Comparison of ENCODE assay signal across 27 mouse cellular contexts in the genomic region with DNA sequence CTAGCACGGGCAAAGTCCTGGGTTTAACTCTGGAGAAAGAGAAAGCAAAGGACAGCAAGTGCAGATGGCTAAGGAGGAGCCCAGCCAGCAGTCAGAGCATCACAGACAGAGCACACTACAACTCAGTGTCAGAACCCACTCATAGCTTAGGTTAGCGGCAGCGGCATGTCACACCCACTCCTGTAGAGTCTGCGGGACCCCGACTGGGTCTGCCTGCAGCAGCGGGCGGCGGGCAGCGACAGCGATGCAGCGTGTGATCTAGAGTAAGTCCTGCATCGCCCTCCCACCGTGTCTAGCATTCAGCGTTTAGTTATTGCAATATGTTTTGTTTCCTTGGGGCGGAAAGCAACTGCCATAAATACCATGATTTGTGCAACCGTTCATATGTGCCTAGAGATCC. TPM values are rescaled to one million over a fixed set of nuclear protein-coding genes. Genes with fewer than 3 reads are reported as not detected.
DNase-seq lines count a peak whose midpoint lies in the region; ATAC-seq and TF ChIP-seq lines count a peak whose summit lies in the region.
"Had no signal": no experiment of that assay in that cellular context is flagged by ENCODE, and none has a peak within 500 bp of the region (broad histone marks: within the 10 kb centered on the region; RNA-seq: fewer than 3 reads in every experiment).

No protein-coding gene starts in this region.

- H3K4me3 ChIP-seq in forebrain, embryonic 10.5 days: no peak overlapping the region
- H3K4me3 ChIP-seq in forebrain, embryonic 15.5 days: no peak overlapping the region
- H3K4me3 ChIP-seq in heart, embryonic 13.5 days: no peak overlapping the region
- no peak overlapping the region for H3K4me3 ChIP-seq in liver, embryonic 11.5 days (ENCODE audit: low read depth, low read length)
- no peak overlapping the region for H3K4me3 ChIP-seq in liver, postnatal 0 days (ENCODE audit: low read depth, low read length)
- H3K4me3 ChIP-seq: embryonic facial prominence, embryonic 12.5 days; forebrain, embryonic 12.5 days; limb, embryonic 10.5 days; limb, embryonic 15.5 days had no signal

- H3K36me3 ChIP-seq in forebrain, embryonic 10.5 days (replicated peaks): no peaks in the 10 kb centered on the region
- no peaks in the 10 kb centered on the region for H3K36me3 ChIP-seq in forebrain, embryonic 15.5 days
- no peaks in the 10 kb centered on the region for H3K36me3 ChIP-seq in heart, embryonic 13.5 days
- no peaks in the 10 kb centered on the region for H3K36me3 ChIP-seq in liver, embryonic 11.5 days (ENCODE audit: control insufficient read depth, insufficient read depth, low read length)
- no peaks in the 10 kb centered on the region for H3K36me3 ChIP-seq in liver, postnatal 0 days (replicated peaks; ENCODE audit: insufficient read depth, low read length)
- H3K36me3 ChIP-seq: forebrain, embryonic 12.5 days; limb, embryonic 10.5 days; limb, embryonic 15.5 days had no signal

- peak overlapping the region; percentile 72 for H3K27ac ChIP-seq in forebrain, embryonic 10.5 days
- H3K27ac ChIP-seq in forebrain, embryonic 15.5 days (replicated peaks): no peak overlapping the region
- no peak overlapping the region for H3K27ac ChIP-seq in heart, embryonic 13.5 days (replicated peaks)
- H3K27ac ChIP-seq in liver, embryonic 11.5 days (ENCODE audit: low read depth, low read length): no peak overlapping the region
- H3K27ac ChIP-seq in liver, postnatal 0 days (ENCODE audit: low read depth): no peak overlapping the region
- H3K27ac ChIP-seq: embryonic facial prominence, embryonic 12.5 days; forebrain, embryonic 12.5 days; kidney, postnatal 0 days; limb, embryonic 15.5 days; liver, embryonic 14.5 days had no signal

- peaks cover 87% of the 10 kb centered on the region for H3K4me1 ChIP-seq in forebrain, embryonic 10.5 days
- peaks cover 59% of the 10 kb centered on the region for H3K4me1 ChIP-seq in forebrain, embryonic 15.5 days
- H3K4me1 ChIP-seq in heart, embryonic 13.5 days: peaks cover 17% of the 10 kb centered on the region
- peaks cover 7% of the 10 kb centered on the region for H3K4me1 ChIP-seq in liver, embryonic 11.5 days (replicated peaks; ENCODE audit: control insufficient read depth, insufficient read depth, low read length)
- no peaks in the 10 kb centered on the region for H3K4me1 ChIP-seq in liver, postnatal 0 days (ENCODE audit: insufficient read depth)

- peaks cover 17% of the 10 kb centered on the region for H3K27me3 ChIP-seq in forebrain, embryonic 10.5 days (ENCODE audit: poor library complexity, severe bottlenecking)
- no peaks in the 10 kb centered on the region for H3K27me3 ChIP-seq in forebrain, embryonic 15.5 days
- H3K27me3 ChIP-seq in heart, embryonic 13.5 days (replicated peaks): peaks cover 8% of the 10 kb centered on the region
- H3K27me3 ChIP-seq in liver, embryonic 11.5 days (replicated peaks; ENCODE audit: control insufficient read depth, insufficient read depth, low read length): 0 out of 2 replicates have a peak, but pooled peaks cover 2% of the 10 kb centered on the region
- H3K27me3 ChIP-seq in liver, postnatal 0 days (ENCODE audit: insufficient read depth, low read length): no peaks in the 10 kb centered on the region
- H3K27me3 ChIP-seq: CH12.LX; limb, embryonic 15.5 days had no signal

- 73% methylated on average over 16 of the region's 16 CpGs for WGBS in forebrain, embryonic 10.5 days
- WGBS in forebrain, embryonic 15.5 days: 77% methylated on average over 16 of the region's 16 CpGs
- 60% methylated on average over 16 of the region's 16 CpGs for WGBS in heart, embryonic 13.5 days
- 65% methylated on average over 16 of the region's 16 CpGs for WGBS in liver, embryonic 11.5 days
- WGBS in liver, postnatal 0 days (ENCODE audit: insufficient replicate concordance): 75% methylated on average over 16 of the region's 16 CpGs

- no peak for ATAC-seq in forebrain, embryonic 15.5 days (replicated peaks)
- no peak for ATAC-seq in heart, embryonic 13.5 days (ENCODE audit: extremely low read depth, insufficient number of reproducible peaks, low FRiP score, low TSS enrichment)
- no peak for ATAC-seq in liver, embryonic 11.5 days (replicated peaks; ENCODE audit: low FRiP score)
- ATAC-seq in liver, postnatal 0 days: no peak
- ATAC-seq in erythroid progenitor cell, adult 5-6 weeks (replicated peaks; ENCODE audit: low FRiP score, poor library complexity, severe bottlenecking): 0 out of 2 replicates have a peak, but pooled peaks have one; percentile 34
- ATAC-seq in monocyte, adult 5-6 weeks (replicated peaks; ENCODE audit: insufficient number of reproducible peaks, low FRiP score, low TSS enrichment, poor library complexity, severe bottlenecking): no peak
- ATAC-seq: intestine, embryonic 16.5 days had no signal

- H3K9me3 ChIP-seq in forebrain, embryonic 10.5 days: no peaks in the 10 kb centered on the region
- H3K9me3 ChIP-seq in forebrain, embryonic 15.5 days: no peaks in the 10 kb centered on the region
- H3K9me3 ChIP-seq in heart, embryonic 13.5 days: no peaks in the 10 kb centered on the region
- H3K9me3 ChIP-seq in liver, embryonic 11.5 days (ENCODE audit: control insufficient read depth, low read length): no peaks in the 10 kb centered on the region
- no peaks in the 10 kb centered on the region for H3K9me3 ChIP-seq in liver, postnatal 0 days (ENCODE audit: low read length)
- H3K9me3 ChIP-seq: embryonic facial prominence, embryonic 12.5 days; forebrain, embryonic 12.5 days; limb, embryonic 10.5 days; limb, embryonic 15.5 days had no signal

- no peak for TF ChIP-seq EP300 in liver, postnatal 0 days (IDR thresholded peaks at IDR 0.05; ENCODE audit: low read depth)

- H3K4me2 ChIP-seq in forebrain, embryonic 15.5 days (replicated peaks): no peak overlapping the region
- H3K4me2 ChIP-seq in heart, embryonic 13.5 days: peak overlapping the region; percentile 30
- 0 out of 2 replicates have a peak overlapping the region, but pooled peaks have one; percentile 21 for H3K4me2 ChIP-seq in liver, embryonic 11.5 days
- H3K4me2 ChIP-seq in liver, postnatal 0 days (ENCODE audit: low read depth, low read length): no peak overlapping the region
- H3K4me2 ChIP-seq: embryonic facial prominence, embryonic 12.5 days; forebrain, embryonic 12.5 days; limb, embryonic 15.5 days; lung, embryonic 14.5 days had no signal

- no peak overlapping the region for H3K9ac ChIP-seq in forebrain, embryonic 15.5 days (replicated peaks)
- no peak overlapping the region for H3K9ac ChIP-seq in heart, embryonic 13.5 days
- H3K9ac ChIP-seq in liver, embryonic 11.5 days (ENCODE audit: low read depth, low read length): no peak overlapping the region
- H3K9ac ChIP-seq in liver, postnatal 0 days (replicated peaks): no peak overlapping the region
- H3K9ac ChIP-seq: embryonic facial prominence, embryonic 12.5 days; forebrain, embryonic 12.5 days; limb, embryonic 15.5 days; liver, embryonic 14.5 days; lung, embryonic 14.5 days had no signal

- intact Hi-C loops in heart, postnatal 36 days (cut with DNase I): no loop called here

- no peak for DNase-seq in forebrain, embryonic 10.5 days (ENCODE audit: extremely low spot score, low spot score)
- no peak for DNase-seq in heart, postnatal 36 days
- no peak for DNase-seq in liver, embryonic 11.5 days (ENCODE audit: low spot score)
- DNase-seq in liver, postnatal 0 days: no peak
- DNase-seq: adrenal gland, postnatal 14 days; cerebellum, adult 11-12 months; cerebellum, adult 9-11 months; embryo, embryonic 11 days; gastrocnemius, postnatal 36 days; kidney, adult 8-10 months; kidney, postnatal 4 days; lung, embryonic 14.5 days; lung, postnatal 14 days; thymus, adult 2 months; thymus, postnatal 36 days had no signal

- TF ChIP-seq CTCF in liver, postnatal 0 days (IDR thresholded peaks at IDR 0.05; ENCODE audit: low read depth): no peak

RNA-seq across cellular contexts. Expression of gene Enc1, which starts 18.4 kb away (rescaled TPM):
- polyA plus RNA-seq in forebrain, embryonic 10.5 days (2016; fragmentation: Nextera tagmentation; extraction: Ambion mirVana): 7.8 and 10.0 TPM in 2 replicates
- 82.4 and 103 TPM in 2 replicates for polyA plus RNA-seq in forebrain, embryonic 15.5 days (2015; fragmentation: Nextera tagmentation; extraction: Ambion mirVana)
- polyA plus RNA-seq in heart, embryonic 13.5 days (2015; fragmentation: Nextera tagmentation; extraction: Ambion mirVana): 4.0 TPM in 2 replicates
- 1 to 10 TPM; 4.7 to 8.1 TPM for total RNA-seq in heart, postnatal 36 days (2021)
- 1.9 and 2.2 TPM in 2 replicates for polyA plus RNA-seq in liver, embryonic 11.5 days (2014; fragmentation: Nextera tagmentation; extraction: Ambion mirVana)
- polyA plus RNA-seq in liver, postnatal 0 days (2015; fragmentation: Nextera tagmentation; extraction: Ambion mirVana): 1.7 and 2.6 TPM in 2 replicates
- total RNA-seq in erythroid progenitor cell, adult 5-6 weeks (2015; ENCODE audit: low replicate concordance): 0.36 and 1.7 TPM in 2 replicates
- total RNA-seq in erythroid progenitor cell, adult 5-6 weeks (2017; ENCODE audit: low replicate concordance): under 0.01 and 1.1 TPM in 2 replicates
- 4.6 to 13.6 TPM (median 6.6 TPM) in 3 replicates for total RNA-seq in monocyte, adult 5-6 weeks (2017)

Comparison
In these comparisons a context has a peak if more than half of its experiments do, and no peak if none do; other contexts are left out.
1. H3K4me2 ChIP-seq: peak in heart, embryonic 13.5 days (single experiment) and liver, embryonic 11.5 days (single experiment); none in forebrain, embryonic 15.5 days (single experiment) and liver, postnatal 0 days (single experiment).